Mouse (Mus musculus) neural tube, embryonic 13.5 days (tissue): ENCODE data around the gene Fam216a. TPM values are rescaled to one million over a fixed set of nuclear protein-coding genes. Genes with fewer than 3 reads are reported as not detected.

ENCODE experiments used
- ATAC-seq: fragments of 200-750 bp; cut with Nextera tagmentation; 2 replicates; pipeline ENCODE4 v1.8.0; 2017; ENCODE audit warnings: low read depth, mild to moderate bottlenecking, moderate TSS enrichment, moderate library complexity
- H3K27ac ChIP-seq: fragments of 300-500 bp; sonication (generic); replicated peaks from 2 replicates; pipeline ENCODE4 v1.5.1; 2015; ENCODE audit warnings: moderate library complexity, mild to moderate bottlenecking, inconsistent platforms
- H3K27me3 ChIP-seq: fragments of 300-500 bp; sonication (generic); 2 replicates; pipeline ENCODE4 v1.6.1; 2015; ENCODE audit warnings: mild to moderate bottlenecking, inconsistent platforms
- H3K36me3 ChIP-seq: fragments of 300-500 bp; sonication (generic); 2 replicates; pipeline ENCODE4 v1.6.1; 2015; ENCODE audit warnings: mild to moderate bottlenecking, inconsistent platforms
- H3K4me1 ChIP-seq: fragments of 300-500 bp; sonication (generic); replicated peaks from 2 replicates; pipeline ENCODE4 v1.6.1; 2015; ENCODE audit warnings: inconsistent platforms
- H3K4me2 ChIP-seq: fragments of 300-500 bp; sonication (generic); 2 replicates; pipeline ENCODE4 v1.6.1; 2015; ENCODE audit warnings: inconsistent platforms, mild to moderate bottlenecking, moderate library complexity
- H3K4me3 ChIP-seq: fragments of 300-500 bp; sonication (generic); 2 replicates; pipeline ENCODE4 v1.5.1; 2015; ENCODE audit warnings: mild to moderate bottlenecking, inconsistent platforms
- H3K9ac ChIP-seq: fragments of 300-500 bp; sonication (generic); 2 replicates; pipeline ENCODE4 v1.6.1; 2015; ENCODE audit warnings: moderate library complexity, mild to moderate bottlenecking, inconsistent platforms
- H3K9me3 ChIP-seq: fragments of 300-500 bp; sonication (generic); 2 replicates; pipeline ENCODE4 v1.6.1; 2016; ENCODE audit warnings: inconsistent platforms
- WGBS: fragments of 180-500 bp; shearing (Covaris S2); methylation state at CpG from one replicate; pipeline ENCODE4 v1.1.7; 2015; 5-methylcytosine and 5-hydroxymethylcytosine counted together
- polyA plus RNA-seq: library from polyadenylated mRNA; unstranded; fragments of >200 nt; fragmentation: Nextera tagmentation; extraction: Ambion mirVana; gene quantifications from 2 replicates; pipeline ENCODE4 v1.2.1, GENCODE M21; 2015

The Fam216a gene
- polyA plus RNA-seq, 1 experiment from 2014 or later, result 135 TPM

GRCm38 (mm10) chr5:122317329-122318045, 54.7 kb downstream of the Fam216a start:
- Histone ChIP-seq H3K9me3 (no peaks in the 10 kb centered on the region), H3K4me2 (no peak overlapping the region), H3K36me3 (peaks cover 65% of the 10 kb centered on the region), H3K4me3 (no peak overlapping the region), H3K27ac (no peak overlapping the region), H3K27me3 (no peaks in the 10 kb centered on the region), H3K9ac (no peak overlapping the region), H3K4me1 (peaks cover 1% of the 10 kb centered on the region; the same call in 1 of the 2 replicates)
- 81% methylated on average over 11 of the region's 11 CpGs for WGBS
- ATAC-seq, result no peak

GRCm38 (mm10) chr5:122314966-122315667, 57.0 kb downstream of the Fam216a start:
- WGBS, result 80% methylated on average over 20 of the region's 20 CpGs
- Histone ChIP-seq H3K9me3 (no peaks in the 10 kb centered on the region), H3K27ac (no peak overlapping the region), H3K27me3 (no peaks in the 10 kb centered on the region), H3K4me1 (peaks cover 5% of the 10 kb centered on the region; the same call in 1 of the 2 replicates), H3K9ac (no peak overlapping the region), H3K4me3 (no peak overlapping the region), H3K4me2 (no peak overlapping the region), H3K36me3 (peaks cover 61% of the 10 kb centered on the region)
- no peak for ATAC-seq

Other genes starting within 250 kb of the Fam216a start
- 0.46 and 0.69 TPM in 2 replicates for gene Ccdc63, start 231.5 kb downstream of the Fam216a start, polyA plus RNA-seq
- gene Ppp1cc, start 214.1 kb downstream of the Fam216a start, polyA plus RNA-seq, result 209 and 226 TPM in 2 replicates
- gene Hvcn1, start 165.6 kb downstream of the Fam216a start, polyA plus RNA-seq, result 2.1 and 2.2 TPM in 2 replicates
- 4.1 and 4.8 TPM in 2 replicates for gene Tctn1, start 107.9 kb downstream of the Fam216a start, polyA plus RNA-seq
- 8.5 and 8.6 TPM in 2 replicates for gene Pptc7, start 88.0 kb downstream of the Fam216a start, polyA plus RNA-seq
- 18.5 and 18.9 TPM in 2 replicates for gene Rad9b, start 18.1 kb downstream of the Fam216a start, polyA plus RNA-seq
- gene Vps29, start 18.0 kb downstream of the Fam216a start, polyA plus RNA-seq, result 307 and 327 TPM in 2 replicates
- 46.9 and 53.6 TPM in 2 replicates for gene Gpn3, start 488 bp downstream of the Fam216a start, polyA plus RNA-seq
- 163 and 169 TPM in 2 replicates for gene Arpc3, start 19.5 kb upstream of the Fam216a start, polyA plus RNA-seq
- 47.8 and 49.2 TPM in 2 replicates for gene Anapc7, start 49.3 kb upstream of the Fam216a start, polyA plus RNA-seq
- 43.5 and 52.8 TPM in 2 replicates for gene Atp2a2, start 129.9 kb upstream of the Fam216a start, polyA plus RNA-seq
- gene Ift81, start 242.2 kb upstream of the Fam216a start, polyA plus RNA-seq, result 54.0 and 57.8 TPM in 2 replicates